Mouse (Mus musculus) hindbrain, postnatal 0 days (tissue): Measurements from ENCODE around the gene Dbp. TPM values are rescaled to one million over a fixed set of nuclear protein-coding genes. Genes with fewer than 3 reads are reported as not detected.

Experiments
- ATAC-seq: fragments of 200-750 bp; cut with Nextera tagmentation; 2 replicates; pipeline ENCODE4 v1.8.0; 2017; ENCODE audit warnings: mild to moderate bottlenecking, moderate TSS enrichment, moderate library complexity
- DNase-seq: peaks from one replicate; pipeline ENCODE4 v3.0.0-alpha.2; 2015; ENCODE audit warnings: low spot score
- H3K27ac ChIP-seq: fragments of 300-500 bp; sonication (generic); 2 replicates; pipeline ENCODE4 v1.5.1; 2014; ENCODE audit warnings: mild to moderate bottlenecking
- H3K27me3 ChIP-seq: fragments of 300-500 bp; sonication (generic); 2 replicates; pipeline ENCODE4 v1.6.1; 2014; ENCODE audit warnings: low read length, mixed read lengths; ENCODE audit not compliant: insufficient read depth
- H3K36me3 ChIP-seq: fragments of 300-500 bp; sonication (generic); 2 replicates; pipeline ENCODE4 v1.6.1; 2014; ENCODE audit warnings: low read length, mixed read lengths; ENCODE audit not compliant: insufficient read depth
- H3K4me1 ChIP-seq: fragments of 300-500 bp; sonication (generic); 2 replicates; pipeline ENCODE4 v1.6.1; 2014; ENCODE audit warnings: antibody characterized with exemption, low read length, mixed read lengths; ENCODE audit not compliant: insufficient read depth
- H3K4me2 ChIP-seq: fragments of 300-500 bp; sonication (generic); 2 replicates; pipeline ENCODE4 v1.6.1; 2014; ENCODE audit warnings: low read depth, mild to moderate bottlenecking, low read length, moderate library complexity, mixed read lengths
- H3K4me3 ChIP-seq: fragments of 300-500 bp; sonication (generic); 2 replicates; pipeline ENCODE4 v1.5.1; 2014; ENCODE audit warnings: low read length
- H3K9ac ChIP-seq: fragments of 300-500 bp; sonication (generic); replicated peaks from 2 replicates; pipeline ENCODE4 v1.6.1; 2014; ENCODE audit warnings: mild to moderate bottlenecking, low read length, moderate library complexity, mixed read lengths
- H3K9me3 ChIP-seq: fragments of 300-500 bp; sonication (generic); 2 replicates; pipeline ENCODE4 v1.6.1; 2016; ENCODE audit warnings: low read length, mixed read lengths
- CTCF ChIP-seq: IDR thresholded peaks from 2 replicates; pipeline ENCODE4 v1.5.1; 2016; ENCODE audit warnings: antibody characterized with exemption, control low read depth, low read depth
- WGBS: fragments of 180-500 bp; shearing (Covaris S2); extraction: QIAGEN DNeasy Blood & Tissue Kit; methylation state at CpG from one replicate; pipeline ENCODE4 v1.1.7; 2014; 5-methylcytosine and 5-hydroxymethylcytosine counted together
- polyA plus RNA-seq: library from polyadenylated mRNA; unstranded; fragments of >200 nt; fragmentation: Nextera tagmentation; extraction: Ambion mirVana; gene quantifications from 2 replicates; pipeline ENCODE4 v1.2.1, GENCODE M21; 2015
- total RNA-seq: library from RNA; depleted of rRNA; stranded (reverse); fragments of >200 nt; gene quantifications from 2 replicates; pipeline ENCODE4 v1.2.3, GENCODE M21; 2014

Gene Dbp
- total and polyA plus RNA-seq, 2 experiments from 2014 or later = 4.6 to 12.2 TPM

DNA sequence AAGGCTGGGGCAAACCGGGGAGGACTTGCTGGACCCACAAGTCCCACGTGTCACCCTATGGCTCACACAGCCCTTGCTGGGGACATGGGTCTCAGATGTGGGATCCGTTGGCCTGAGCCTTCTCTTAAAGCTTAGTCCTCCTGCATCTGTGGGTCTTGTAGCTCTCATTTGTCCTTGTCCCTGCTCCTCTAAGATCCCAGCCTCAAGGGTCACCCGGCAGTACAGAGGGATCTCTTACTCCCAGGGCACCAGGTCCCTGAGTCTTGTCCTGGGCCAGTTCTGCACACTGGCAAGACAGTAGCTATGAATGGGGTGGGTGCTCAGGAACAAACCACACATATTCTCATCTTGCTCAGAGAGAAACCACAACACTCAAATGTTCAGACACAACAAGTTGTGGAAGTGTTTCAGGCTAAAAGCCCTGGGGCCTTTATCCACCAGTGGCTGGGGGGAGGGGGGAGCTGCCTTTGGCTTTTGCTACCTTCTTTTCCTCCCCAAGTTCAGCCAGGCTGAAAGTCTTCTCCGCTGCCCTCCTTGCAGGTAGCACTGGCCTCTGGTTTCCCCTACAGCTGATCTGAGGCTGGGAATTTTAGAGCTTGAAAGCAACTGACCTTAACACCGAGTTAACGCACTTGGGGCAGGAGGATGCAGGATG lies 21.4 kb upstream of the Dbp start, which contains the start of gene Ntn5:
Ntn5 (plus strand) TSS at position 627 of the 655 bp plus-strand sequence.
- H3K36me3 ChIP-seq = no peaks in the 10 kb centered on the region
- ATAC-seq = no peak
- TF ChIP-seq CTCF = no peak
- H3K4me3 ChIP-seq = no peak within 1 kb of the TSS
- H3K27ac ChIP-seq = 0 out of 2 replicates have a peak within 1 kb of the TSS, but pooled peaks have one; percentile 67
- H3K4me1 ChIP-seq = no peaks in the 10 kb centered on the region
- no peak within 1 kb of the TSS for H3K9ac ChIP-seq
- no peaks in the 10 kb centered on the region for H3K9me3 ChIP-seq
- H3K4me2 ChIP-seq = no peak within 1 kb of the TSS
- DNase-seq = no peak
- 77% methylated on average over 7 of the region's 7 CpGs for WGBS
- no peaks in the 10 kb centered on the region for H3K27me3 ChIP-seq

GRCm38 (mm10) chr7:45685811-45686210 lies 19.1 kb upstream of the Dbp start:
- ATAC-seq (no peak), DNase-seq (no peak)
- H3K4me3 ChIP-seq = no peak overlapping the region
- H3K27ac ChIP-seq = no peak overlapping the region
- H3K4me1 ChIP-seq = no peaks in the 10 kb centered on the region
- no peak overlapping the region for H3K4me2 ChIP-seq
- 57% methylated on average over 10 of the region's 10 CpGs for WGBS
- no peaks in the 10 kb centered on the region for H3K27me3 ChIP-seq
- no peaks in the 10 kb centered on the region for H3K9me3 ChIP-seq
- no peak for TF ChIP-seq CTCF
- H3K36me3 ChIP-seq = no peaks in the 10 kb centered on the region
- H3K9ac ChIP-seq = no peak overlapping the region

DNA sequence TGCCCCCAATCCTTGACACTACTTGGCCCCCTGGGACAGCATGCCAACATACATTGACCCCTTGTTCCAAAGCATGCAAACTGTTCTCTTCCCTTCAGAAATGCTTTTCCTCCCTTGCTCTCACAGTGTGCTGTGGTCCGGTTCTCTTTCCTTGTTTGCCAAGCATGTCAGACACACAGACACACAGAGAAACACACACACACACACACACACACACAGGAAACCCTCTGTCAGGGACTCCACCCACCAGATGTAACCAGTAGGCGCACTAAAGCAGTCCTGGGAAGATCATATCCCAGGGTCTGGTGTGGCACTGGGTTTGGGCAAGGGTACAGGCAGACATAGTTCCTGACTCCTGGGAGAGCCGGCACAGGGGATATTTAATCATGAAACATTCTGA lies 18.0 kb upstream of the Dbp start:
- ATAC-seq (no peak), DNase-seq (no peak)
- H3K27ac ChIP-seq = no peak overlapping the region
- H3K9me3 ChIP-seq = no peaks in the 10 kb centered on the region
- TF ChIP-seq CTCF = no peak
- no peak overlapping the region for H3K9ac ChIP-seq
- WGBS = 74% methylated on average over 3 of the region's 3 CpGs
- no peaks in the 10 kb centered on the region for H3K36me3 ChIP-seq
- no peaks in the 10 kb centered on the region for H3K27me3 ChIP-seq
- no peaks in the 10 kb centered on the region for H3K4me1 ChIP-seq
- no peak overlapping the region for H3K4me2 ChIP-seq
- no peak overlapping the region for H3K4me3 ChIP-seq

DNA sequence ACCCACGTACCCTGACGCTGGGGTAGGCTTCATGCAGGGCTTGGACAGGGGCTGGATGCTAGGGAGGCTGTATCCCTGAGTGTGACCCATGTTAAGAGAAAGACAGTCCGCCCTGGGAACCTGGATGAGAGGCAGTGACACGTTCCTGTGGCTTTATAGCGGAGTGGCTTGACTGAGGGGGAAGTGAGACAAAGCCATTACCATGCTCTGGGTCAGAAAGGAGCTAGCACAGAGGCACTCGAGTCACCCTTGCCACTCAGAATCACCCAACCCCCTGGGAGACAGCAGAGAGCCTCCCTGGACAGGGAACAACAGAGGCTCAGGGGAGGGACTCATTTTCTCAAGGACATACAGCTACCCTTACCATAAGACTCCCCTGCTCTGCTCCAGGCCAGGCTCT lies 15.8 kb upstream of the Dbp start:
- Histone ChIP-seq H3K27ac (no peak overlapping the region), H3K9ac (no peak overlapping the region), H3K4me1 (no peaks in the 10 kb centered on the region), H3K4me2 (no peak overlapping the region), H3K9me3 (no peaks in the 10 kb centered on the region), H3K36me3 (no peaks in the 10 kb centered on the region), H3K4me3 (no peak overlapping the region), H3K27me3 (no peaks in the 10 kb centered on the region)
- 66% methylated on average over 6 of the region's 6 CpGs for WGBS
- no peak for TF ChIP-seq CTCF
- no peak for DNase-seq
- ATAC-seq = no peak

DNA sequence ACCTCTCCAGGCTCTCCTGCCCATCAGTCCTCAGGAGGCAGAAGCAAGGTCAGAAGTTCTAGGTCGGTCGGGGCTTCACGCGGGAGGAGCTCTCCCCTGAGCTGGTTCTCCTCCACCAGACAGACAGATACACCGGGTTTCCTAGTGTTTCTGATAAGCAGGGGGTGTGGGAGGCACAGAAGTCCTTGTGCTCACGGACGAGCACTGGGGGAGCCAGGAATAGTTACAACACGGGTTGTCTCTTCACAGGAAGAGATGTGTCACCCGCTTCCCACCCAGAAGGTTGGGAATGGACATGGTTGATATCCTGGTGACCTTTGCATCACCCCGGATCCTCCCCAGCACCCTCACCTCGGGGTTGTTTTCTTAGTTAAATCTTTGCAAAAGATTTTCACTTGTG lies 15.1 kb upstream of the Dbp start:
- no peak for TF ChIP-seq CTCF
- no peaks in the 10 kb centered on the region for H3K27me3 ChIP-seq
- no peak overlapping the region for H3K4me2 ChIP-seq
- ATAC-seq (no peak), DNase-seq (no peak)
- H3K4me3 ChIP-seq = no peak overlapping the region
- H3K36me3 ChIP-seq = no peaks in the 10 kb centered on the region
- H3K4me1 ChIP-seq = no peaks in the 10 kb centered on the region
- H3K9me3 ChIP-seq = no peaks in the 10 kb centered on the region
- no peak overlapping the region for H3K27ac ChIP-seq
- 73% methylated on average over 11 of the region's 11 CpGs for WGBS
- H3K9ac ChIP-seq = no peak overlapping the region

DNA sequence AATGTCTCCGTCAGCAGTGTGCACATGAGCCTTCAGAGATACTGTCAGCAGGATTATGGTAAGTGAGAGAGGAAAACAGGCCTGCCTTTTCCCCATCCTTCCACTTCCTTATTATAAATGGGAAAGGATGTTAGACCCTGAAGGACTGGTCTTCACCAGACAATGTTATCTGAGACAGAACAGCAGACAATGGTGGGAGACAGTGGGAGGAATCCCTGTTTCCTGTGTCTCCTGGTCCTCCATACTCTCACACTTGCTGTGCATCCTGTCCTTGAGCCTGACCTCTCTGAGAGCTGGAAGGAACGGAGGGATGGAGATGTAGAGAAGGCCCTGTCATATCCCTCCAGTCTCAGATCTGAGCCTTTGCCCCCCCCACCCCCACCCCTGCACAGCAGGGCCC lies 12.5 kb upstream of the Dbp start:
- H3K4me1 ChIP-seq = no peaks in the 10 kb centered on the region
- TF ChIP-seq CTCF = no peak
- DNase-seq (no peak), ATAC-seq (no peak)
- no peaks in the 10 kb centered on the region for H3K9me3 ChIP-seq
- WGBS = 76% methylated on average over 2 of the region's 2 CpGs
- H3K9ac ChIP-seq = no peak overlapping the region
- H3K27ac ChIP-seq = no peak overlapping the region
- no peak overlapping the region for H3K4me2 ChIP-seq
- H3K27me3 ChIP-seq = no peaks in the 10 kb centered on the region
- no peaks in the 10 kb centered on the region for H3K36me3 ChIP-seq
- no peak overlapping the region for H3K4me3 ChIP-seq

- WGBS = 89% methylated on average over 50 of the region's 50 CpGs
- DNase-seq = no peak
- no peak for TF ChIP-seq CTCF
Measured at GRCm38 (mm10) chr7:45693921-45694591, 10.8 kb upstream of the Dbp start, which contains the start of gene Sec1. Sec1 (minus strand) TSS chr7:45694402.

More at GRCm38 (mm10) chr7:45693921-45694591, 10.8 kb upstream of the Dbp start, which contains the start of gene Sec1:
- no peak within 1 kb of the TSS for H3K4me3 ChIP-seq
- peak; percentile 36; the same call in 1 of the 2 replicates for ATAC-seq
- no peaks in the 10 kb centered on the region for H3K36me3 ChIP-seq
- no peak within 1 kb of the TSS for H3K9ac ChIP-seq
- no peak within 1 kb of the TSS for H3K4me2 ChIP-seq
- no peaks in the 10 kb centered on the region for H3K4me1 ChIP-seq
- no peak within 1 kb of the TSS for H3K27ac ChIP-seq
- H3K27me3 ChIP-seq = no peaks in the 10 kb centered on the region
- no peaks in the 10 kb centered on the region for H3K9me3 ChIP-seq
